Mouse (Mus musculus) neural tube, embryonic 11.5 days (tissue): ENCODE measurements at regions not wholly inside any gene's neighbourhood (a gene's known extent, or its start where the extent isn't known, plus 50 kb on each side); places are given as distances from the start of the nearest gene placed in this dataset.
"Not testable (repeated sequence)": the region's sequence is repeated elsewhere in the genome, so short reads cannot be mapped to it uniquely, and the experiment has no call there.

Experiments
- ATAC-seq: fragments of 200-750 bp; cut with Nextera tagmentation; 2 replicates; pipeline ENCODE4 v1.8.0; 2017; ENCODE audit warnings: moderate number of reproducible peaks, mild to moderate bottlenecking, moderate TSS enrichment, moderate library complexity; ENCODE audit not compliant: insufficient read depth, low FRiP score, low TSS enrichment
- DNase-seq: peaks from one replicate; pipeline ENCODE4 v3.0.0-alpha.2; 2015; ENCODE audit warnings: low spot score
- H3K27ac ChIP-seq: fragments of 300-500 bp; sonication (generic); 2 replicates; pipeline ENCODE4 v1.5.1; 2014; ENCODE audit warnings: low read depth, mild to moderate bottlenecking, low read length
- H3K27me3 ChIP-seq: fragments of 300-500 bp; sonication (generic); 2 replicates; pipeline ENCODE4 v1.6.1; 2014; ENCODE audit warnings: mild to moderate bottlenecking, low read length, mixed read lengths; ENCODE audit not compliant: control insufficient read depth, insufficient read depth
- H3K36me3 ChIP-seq: fragments of 300-500 bp; sonication (generic); 2 replicates; pipeline ENCODE4 v1.6.1; 2014; ENCODE audit warnings: mild to moderate bottlenecking, low read length, moderate library complexity, mixed read lengths; ENCODE audit not compliant: control insufficient read depth, insufficient read depth
- H3K4me1 ChIP-seq: fragments of 300-500 bp; sonication (generic); 2 replicates; pipeline ENCODE4 v1.6.1; 2014; ENCODE audit warnings: low read length, mixed read lengths; ENCODE audit not compliant: control insufficient read depth, insufficient read depth
- H3K4me2 ChIP-seq: fragments of 300-500 bp; sonication (generic); 2 replicates; pipeline ENCODE4 v1.6.1; 2014; ENCODE audit warnings: low read depth, mild to moderate bottlenecking, moderate library complexity
- H3K4me3 ChIP-seq: fragments of 300-500 bp; sonication (generic); 2 replicates; pipeline ENCODE4 v1.5.1; 2014; ENCODE audit warnings: low read depth, low read length
- H3K9ac ChIP-seq: fragments of 300-500 bp; sonication (generic); 2 replicates; pipeline ENCODE4 v1.6.1; 2014; ENCODE audit warnings: mild to moderate bottlenecking, low read length
- H3K9me3 ChIP-seq: fragments of 300-500 bp; sonication (generic); 2 replicates; pipeline ENCODE4 v1.6.1; 2016; ENCODE audit warnings: low read length; ENCODE audit not compliant: control insufficient read depth
- WGBS: fragments of 180-500 bp; shearing (Covaris S2); extraction: QIAGEN DNeasy Blood & Tissue Kit; methylation state at CpG from one replicate; pipeline ENCODE4 v1.1.7; 2014; 5-methylcytosine and 5-hydroxymethylcytosine counted together

DNA sequence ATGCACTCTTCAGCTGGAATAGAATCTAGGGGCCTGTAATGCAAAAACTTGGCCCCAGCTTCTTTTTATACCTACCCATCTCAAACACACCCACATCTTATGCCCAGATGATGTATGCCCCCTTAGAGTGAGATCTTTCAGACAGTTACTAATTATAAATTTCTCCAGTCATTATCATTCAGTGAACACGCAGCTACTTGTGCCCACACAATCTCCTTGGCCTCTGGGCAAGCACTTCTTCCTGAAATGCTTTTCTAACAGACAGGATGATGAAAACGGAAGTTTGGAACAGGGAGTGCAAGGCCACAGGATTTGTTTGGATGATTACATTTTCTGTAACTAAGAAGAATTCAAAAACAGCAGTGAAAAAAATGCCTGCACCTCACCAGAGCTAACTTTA is 100.4 kb upstream of the Pdc start:
- H3K27me3 ChIP-seq: no peaks in the 10 kb centered on the region
- ATAC-seq: no peak
- 84% methylated on average over 2 of the region's 2 CpGs for WGBS

DNA sequence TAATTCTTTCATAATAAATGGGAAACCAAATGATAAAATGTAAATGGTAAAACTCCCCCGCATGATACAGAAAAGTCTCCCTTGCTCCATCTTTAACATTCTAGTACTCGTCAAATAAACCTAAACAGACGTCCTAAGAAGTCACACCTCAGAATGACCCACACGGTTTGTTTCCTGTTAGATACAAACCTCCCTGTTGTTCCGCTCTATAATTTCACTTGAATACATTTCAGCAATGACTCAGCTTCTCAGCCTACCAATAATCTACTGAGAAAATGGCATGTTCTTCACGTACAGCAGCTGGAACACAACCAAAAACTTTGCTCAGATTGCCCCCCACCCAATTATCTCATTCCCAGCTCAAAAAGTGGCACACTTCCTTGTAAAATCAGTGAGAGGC is 93.7 kb upstream of the Pdc start:
- DNase-seq: no peak
- Histone ChIP-seq H3K27me3 (no peaks in the 10 kb centered on the region), H3K4me1 (no peaks in the 10 kb centered on the region), H3K27ac (no peak overlapping the region), H3K9me3 (no peaks in the 10 kb centered on the region), H3K4me2 (no peak overlapping the region), H3K4me3 (no peak overlapping the region), H3K36me3 (no peaks in the 10 kb centered on the region), H3K9ac (no peak overlapping the region)
- WGBS: 83% methylated on average over 6 of the region's 6 CpGs
- no peak for ATAC-seq

More for the DNA sequence above, 100.4 kb upstream of the Pdc start:
- Histone ChIP-seq H3K9me3 (no peaks in the 10 kb centered on the region), H3K27ac (no peak overlapping the region), H3K4me1 (no peaks in the 10 kb centered on the region), H3K9ac (no peak overlapping the region), H3K4me3 (no peak overlapping the region), H3K36me3 (no peaks in the 10 kb centered on the region), H3K4me2 (no peak overlapping the region)
- DNase-seq: no peak

GRCm38 (mm10) chr1:150239504-150239903 is 79.7 kb upstream of the Pdc start:
- H3K4me2 ChIP-seq, H3K4me1 ChIP-seq, H3K36me3 ChIP-seq, H3K27me3 ChIP-seq, ATAC-seq, H3K4me3 ChIP-seq, DNase-seq, H3K27ac ChIP-seq, H3K9me3 ChIP-seq, H3K9ac ChIP-seq: not testable (repeated sequence)
- WGBS: 87% methylated on average over 1 of the region's 1 CpGs

DNA sequence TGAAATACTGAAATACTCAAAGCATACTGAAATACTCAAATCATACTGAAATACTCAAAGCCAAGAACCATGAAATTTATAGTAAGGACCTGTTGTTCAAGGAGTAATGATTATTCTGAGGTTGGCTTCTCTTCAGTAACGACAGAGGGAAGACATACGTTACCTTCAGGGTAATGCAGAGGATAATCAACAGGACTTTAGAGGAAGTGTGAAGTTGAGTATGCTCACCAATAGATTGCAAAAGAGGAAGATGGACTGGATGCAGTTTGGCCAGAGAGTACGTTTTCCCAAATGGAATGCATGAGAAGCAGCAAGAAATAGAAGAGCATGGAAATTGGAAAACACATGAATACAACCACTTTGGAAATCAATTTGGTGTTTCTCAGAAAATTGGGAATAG is 79.1 kb upstream of the Pdc start:
- Histone ChIP-seq H3K9ac (no peak overlapping the region), H3K27ac (no peak overlapping the region), H3K4me3 (no peak overlapping the region), H3K27me3 (no peaks in the 10 kb centered on the region), H3K36me3 (no peaks in the 10 kb centered on the region), H3K4me2 (no peak overlapping the region), H3K4me1 (no peaks in the 10 kb centered on the region), H3K9me3 (no peaks in the 10 kb centered on the region)
- no peak for DNase-seq
- 88% methylated on average over 3 of the region's 3 CpGs for WGBS
- no peak for ATAC-seq

DNA sequence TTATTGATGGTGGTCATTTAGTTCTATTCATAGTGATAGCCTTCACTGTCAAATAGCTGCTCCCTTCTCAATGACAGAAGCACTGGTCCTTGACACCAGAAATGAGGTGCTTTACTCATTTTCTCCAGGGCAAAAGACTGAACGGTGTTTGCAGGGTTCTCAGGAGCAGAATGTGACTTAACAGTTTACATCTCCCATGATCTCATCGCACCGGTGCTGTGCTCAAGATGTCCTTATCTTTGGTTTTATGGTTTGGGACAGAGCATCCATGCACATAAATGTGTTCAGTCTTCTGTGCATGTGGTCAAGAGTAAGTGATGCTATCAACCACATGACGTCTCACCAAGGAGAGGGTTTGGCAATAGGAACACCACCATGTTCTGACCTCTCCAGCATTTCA is 78.1 kb upstream of the Pdc start:
- Histone ChIP-seq H3K27ac (no peak overlapping the region), H3K4me3 (no peak overlapping the region), H3K36me3 (no peaks in the 10 kb centered on the region), H3K4me1 (no peaks in the 10 kb centered on the region), H3K9me3 (no peaks in the 10 kb centered on the region), H3K9ac (no peak overlapping the region), H3K4me2 (no peak overlapping the region), H3K27me3 (no peaks in the 10 kb centered on the region)
- ATAC-seq (no peak), DNase-seq (no peak)
- 93% methylated on average over 4 of the region's 4 CpGs for WGBS

GRCm38 (mm10) chr1:150242108-150242507 is 77.1 kb upstream of the Pdc start:
- no peaks in the 10 kb centered on the region for H3K4me1 ChIP-seq
- no peak overlapping the region for H3K4me2 ChIP-seq
- no peak overlapping the region for H3K4me3 ChIP-seq
- H3K36me3 ChIP-seq: no peaks in the 10 kb centered on the region
- H3K9me3 ChIP-seq: no peaks in the 10 kb centered on the region
- no peaks in the 10 kb centered on the region for H3K27me3 ChIP-seq
- H3K27ac ChIP-seq: no peak overlapping the region
- ATAC-seq (no peak), DNase-seq (no peak)
- H3K9ac ChIP-seq: no peak overlapping the region

DNA sequence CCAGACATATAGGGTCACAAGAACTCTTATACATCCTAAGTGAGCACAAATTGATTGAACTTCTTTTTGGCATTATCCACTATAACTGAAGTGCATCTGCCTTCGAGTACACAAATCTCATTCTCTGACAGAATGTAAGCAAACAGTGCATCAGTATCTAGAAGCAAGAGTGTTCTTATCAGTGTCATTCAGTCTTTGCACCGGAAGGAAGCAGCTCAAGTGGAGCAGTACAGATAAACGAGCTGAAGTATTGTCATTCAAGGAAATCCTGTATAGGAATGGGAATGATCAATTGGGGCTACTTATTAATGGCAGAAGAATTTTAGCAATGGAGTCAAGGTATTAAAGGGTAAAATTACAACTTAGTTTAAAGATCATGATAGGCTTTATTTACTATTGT is 74.3 kb upstream of the Pdc start:
- H3K4me2 ChIP-seq: no peak overlapping the region
- no peak overlapping the region for H3K4me3 ChIP-seq
- ATAC-seq: no peak
- H3K9me3 ChIP-seq: no peaks in the 10 kb centered on the region
- DNase-seq: no peak
- no peaks in the 10 kb centered on the region for H3K27me3 ChIP-seq
- H3K36me3 ChIP-seq: no peaks in the 10 kb centered on the region
- H3K27ac ChIP-seq: no peak overlapping the region
- 82% methylated on average over 3 of the region's 3 CpGs for WGBS
- H3K9ac ChIP-seq: no peak overlapping the region
- H3K4me1 ChIP-seq: no peaks in the 10 kb centered on the region

DNA sequence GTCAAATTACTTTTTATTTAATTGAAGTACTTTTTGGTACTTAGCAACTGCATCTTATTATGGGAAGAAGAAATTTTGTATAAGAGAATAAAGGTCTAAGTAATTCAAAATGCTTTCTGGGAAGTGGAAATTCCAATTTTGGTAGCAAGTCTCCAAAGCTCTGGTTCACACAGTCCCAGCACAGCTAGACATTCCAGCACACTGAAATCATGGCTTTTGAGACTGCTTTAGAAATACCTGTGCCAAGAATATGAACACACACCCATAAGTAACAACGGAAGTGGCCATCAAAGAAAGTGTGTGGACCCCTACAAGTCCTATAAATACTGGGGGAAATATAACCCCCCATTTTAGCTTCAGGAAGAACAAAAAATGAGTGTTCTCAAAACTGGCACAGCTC is 67.8 kb upstream of the Pdc start:
- Histone ChIP-seq H3K4me2 (no peak overlapping the region), H3K27ac (no peak overlapping the region), H3K9ac (no peak overlapping the region), H3K36me3 (no peaks in the 10 kb centered on the region), H3K4me3 (no peak overlapping the region), H3K9me3 (no peaks in the 10 kb centered on the region), H3K27me3 (no peaks in the 10 kb centered on the region), H3K4me1 (no peaks in the 10 kb centered on the region)
- WGBS: 88% methylated on average over 1 of the region's 1 CpGs
- DNase-seq (no peak), ATAC-seq (no peak)

- Histone ChIP-seq H3K4me3 (no peak overlapping the region), H3K9me3 (no peaks in the 10 kb centered on the region), H3K27me3 (no peaks in the 10 kb centered on the region), H3K27ac (no peak overlapping the region), H3K4me2 (no peak overlapping the region), H3K4me1 (no peaks in the 10 kb centered on the region), H3K9ac (no peak overlapping the region), H3K36me3 (no peaks in the 10 kb centered on the region)
- no peak for ATAC-seq
- 84% methylated on average over 3 of the region's 3 CpGs for WGBS
- no peak for DNase-seq
Measured at GRCm38 (mm10) chr1:150251876-150252275, 67.3 kb upstream of the Pdc start.
